Mouse (Mus musculus) hindbrain, postnatal 0 days (tissue): ENCODE measurements around the gene Dnajb14. TPM values are rescaled to one million over a fixed set of nuclear protein-coding genes. Genes with fewer than 3 reads are reported as not detected.
"Not testable (repeated sequence)": the region's sequence is repeated elsewhere in the genome, so short reads cannot be mapped to it uniquely, and the experiment has no call there.

Experiments
- ATAC-seq: fragments of 200-750 bp; cut with Nextera tagmentation; 2 replicates; pipeline ENCODE4 v1.8.0; 2017; ENCODE audit warnings: mild to moderate bottlenecking, moderate TSS enrichment, moderate library complexity
- DNase-seq: peaks from one replicate; pipeline ENCODE4 v3.0.0-alpha.2; 2015; ENCODE audit warnings: low spot score
- H3K27ac ChIP-seq: fragments of 300-500 bp; sonication (generic); 2 replicates; pipeline ENCODE4 v1.5.1; 2014; ENCODE audit warnings: mild to moderate bottlenecking
- H3K27me3 ChIP-seq: fragments of 300-500 bp; sonication (generic); 2 replicates; pipeline ENCODE4 v1.6.1; 2014; ENCODE audit warnings: low read length, mixed read lengths; ENCODE audit not compliant: insufficient read depth
- H3K36me3 ChIP-seq: fragments of 300-500 bp; sonication (generic); 2 replicates; pipeline ENCODE4 v1.6.1; 2014; ENCODE audit warnings: low read length, mixed read lengths; ENCODE audit not compliant: insufficient read depth
- H3K4me1 ChIP-seq: fragments of 300-500 bp; sonication (generic); 2 replicates; pipeline ENCODE4 v1.6.1; 2014; ENCODE audit warnings: antibody characterized with exemption, low read length, mixed read lengths; ENCODE audit not compliant: insufficient read depth
- H3K4me2 ChIP-seq: fragments of 300-500 bp; sonication (generic); 2 replicates; pipeline ENCODE4 v1.6.1; 2014; ENCODE audit warnings: low read depth, mild to moderate bottlenecking, low read length, moderate library complexity, mixed read lengths
- H3K4me3 ChIP-seq: fragments of 300-500 bp; sonication (generic); 2 replicates; pipeline ENCODE4 v1.5.1; 2014; ENCODE audit warnings: low read length
- H3K9ac ChIP-seq: fragments of 300-500 bp; sonication (generic); replicated peaks from 2 replicates; pipeline ENCODE4 v1.6.1; 2014; ENCODE audit warnings: mild to moderate bottlenecking, low read length, moderate library complexity, mixed read lengths
- H3K9me3 ChIP-seq: fragments of 300-500 bp; sonication (generic); 2 replicates; pipeline ENCODE4 v1.6.1; 2016; ENCODE audit warnings: low read length, mixed read lengths
- CTCF ChIP-seq: IDR thresholded peaks from 2 replicates; pipeline ENCODE4 v1.5.1; 2016; ENCODE audit warnings: antibody characterized with exemption, control low read depth, low read depth
- WGBS: fragments of 180-500 bp; shearing (Covaris S2); extraction: QIAGEN DNeasy Blood & Tissue Kit; methylation state at CpG from one replicate; pipeline ENCODE4 v1.1.7; 2014; 5-methylcytosine and 5-hydroxymethylcytosine counted together
- polyA plus RNA-seq: library from polyadenylated mRNA; unstranded; fragments of >200 nt; fragmentation: Nextera tagmentation; extraction: Ambion mirVana; gene quantifications from 2 replicates; pipeline ENCODE4 v1.2.1, GENCODE M21; 2015
- total RNA-seq: library from RNA; depleted of rRNA; stranded (reverse); fragments of >200 nt; gene quantifications from 2 replicates; pipeline ENCODE4 v1.2.3, GENCODE M21; 2014

Gene Dnajb14
- total and polyA plus RNA-seq, 2 experiments from 2014 or later = 19.2 to 22.5 TPM

DNA sequence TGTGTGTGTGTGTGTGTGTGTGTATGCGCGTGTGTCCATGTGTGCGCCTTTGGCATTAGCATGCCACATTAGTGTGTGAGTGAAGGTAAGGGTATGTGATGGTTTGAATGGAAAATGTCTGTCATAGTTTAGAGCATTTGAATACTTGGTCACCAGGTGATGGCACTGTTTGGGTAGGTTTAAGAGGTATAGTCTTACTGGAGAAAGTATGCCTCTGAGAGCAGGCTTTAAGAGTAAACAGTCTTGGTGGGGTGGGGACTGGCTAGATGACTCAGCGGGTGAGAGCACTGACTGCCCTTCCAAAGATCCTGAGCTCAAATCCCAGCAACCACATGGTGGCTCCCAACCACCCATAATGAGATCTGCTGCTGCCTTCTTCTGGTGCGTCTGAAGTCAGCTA is 17.8 kb upstream of the Dnajb14 start:
- H3K9me3 ChIP-seq = no peaks in the 10 kb centered on the region
- H3K4me3 ChIP-seq = no peak overlapping the region
- no peaks in the 10 kb centered on the region for H3K4me1 ChIP-seq
- no peak overlapping the region for H3K9ac ChIP-seq
- no peaks in the 10 kb centered on the region for H3K27me3 ChIP-seq
- no peak for TF ChIP-seq CTCF
- ATAC-seq = no peak
- no peak overlapping the region for H3K4me2 ChIP-seq
- whole genome bisulfite sequencing = 92% methylated on average over 5 of the region's 5 CpGs
- DNase-seq = no peak
- no peaks in the 10 kb centered on the region for H3K36me3 ChIP-seq
- no peak overlapping the region for H3K27ac ChIP-seq

DNA sequence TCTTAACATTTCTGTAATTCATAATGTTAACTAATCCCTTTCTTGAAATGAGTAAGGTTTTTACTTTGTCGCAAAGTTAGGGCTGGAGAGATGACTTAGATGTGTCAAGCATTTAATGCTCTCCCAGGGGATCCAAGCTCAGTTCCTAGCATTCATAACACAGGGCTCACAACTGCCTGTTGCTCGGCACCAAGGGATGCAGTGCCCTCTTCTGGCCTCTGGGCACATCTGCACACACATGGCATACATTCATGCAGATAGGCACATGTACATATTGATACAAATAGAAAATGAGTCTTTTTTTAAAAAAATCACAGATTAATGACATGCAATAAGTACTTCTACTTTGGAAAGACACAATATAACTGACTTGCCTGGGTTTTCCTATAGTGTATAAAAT is 16.3 kb upstream of the Dnajb14 start:
- H3K4me3 ChIP-seq = no peak overlapping the region
- DNase-seq (no peak), ATAC-seq (no peak)
- 87% methylated on average over 2 of the region's 2 CpGs for WGBS
- H3K9ac ChIP-seq = no peak overlapping the region
- no peak for TF ChIP-seq CTCF
- no peaks in the 10 kb centered on the region for H3K9me3 ChIP-seq
- H3K27me3 ChIP-seq = no peaks in the 10 kb centered on the region
- H3K4me1 ChIP-seq = no peaks in the 10 kb centered on the region
- no peaks in the 10 kb centered on the region for H3K36me3 ChIP-seq
- H3K27ac ChIP-seq = no peak overlapping the region
- H3K4me2 ChIP-seq = no peak overlapping the region

DNA sequence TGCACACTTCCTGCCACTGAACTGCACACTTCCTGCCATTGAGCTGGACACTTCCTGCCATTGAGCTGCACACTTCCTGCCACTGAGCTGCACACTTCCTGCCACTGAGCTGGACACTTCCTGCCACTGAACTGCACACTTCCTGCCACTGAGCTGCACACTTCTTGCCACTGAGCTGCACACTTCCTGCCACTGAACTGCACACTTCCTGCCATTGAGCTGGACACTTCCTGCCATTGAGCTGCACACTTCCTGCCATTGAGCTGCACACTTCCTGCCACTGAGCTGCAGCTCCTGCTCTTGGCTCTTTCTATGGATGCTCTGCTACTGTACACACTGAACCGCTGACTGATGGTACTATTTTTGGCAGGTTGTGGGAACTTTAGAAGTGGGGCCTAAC is 14.5 kb upstream of the Dnajb14 start:
- H3K4me3 ChIP-seq, H3K27ac ChIP-seq, H3K27me3 ChIP-seq, H3K4me2 ChIP-seq, H3K4me1 ChIP-seq, H3K36me3 ChIP-seq, H3K9ac ChIP-seq, DNase-seq, ATAC-seq, H3K9me3 ChIP-seq: not testable (repeated sequence)
- WGBS = 86% methylated on average over 1 of the region's 1 CpGs

DNA sequence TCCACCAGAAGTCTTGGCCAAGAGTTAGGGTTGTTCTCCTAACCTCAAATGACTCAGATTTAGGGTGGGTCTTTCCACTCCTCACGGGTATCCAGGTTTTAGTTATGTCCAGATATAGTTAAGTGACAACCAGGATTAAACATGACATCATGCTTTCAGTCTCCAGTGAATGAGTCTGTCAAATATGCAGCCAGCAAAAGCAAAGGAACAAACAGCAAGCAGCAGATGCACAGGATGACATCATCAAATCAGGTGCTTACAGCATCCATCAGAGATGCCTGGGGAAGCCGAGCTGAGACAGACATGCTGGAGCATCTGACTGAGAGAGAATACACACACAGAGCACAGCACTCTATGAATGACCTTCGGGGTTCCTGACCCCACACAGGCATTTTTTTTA is 12.1 kb upstream of the Dnajb14 start:
- Histone ChIP-seq H3K9ac (no peak overlapping the region), H3K9me3 (no peaks in the 10 kb centered on the region), H3K4me2 (no peak overlapping the region), H3K27me3 (no peaks in the 10 kb centered on the region), H3K4me1 (no peaks in the 10 kb centered on the region), H3K4me3 (no peak overlapping the region), H3K27ac (no peak overlapping the region), H3K36me3 (no peaks in the 10 kb centered on the region)
- DNase-seq (no peak), ATAC-seq (peak; percentile 56; the same call in 1 of the 2 replicates)
- 68% methylated on average over 3 of the region's 3 CpGs for WGBS
- no peak for TF ChIP-seq CTCF

DNA sequence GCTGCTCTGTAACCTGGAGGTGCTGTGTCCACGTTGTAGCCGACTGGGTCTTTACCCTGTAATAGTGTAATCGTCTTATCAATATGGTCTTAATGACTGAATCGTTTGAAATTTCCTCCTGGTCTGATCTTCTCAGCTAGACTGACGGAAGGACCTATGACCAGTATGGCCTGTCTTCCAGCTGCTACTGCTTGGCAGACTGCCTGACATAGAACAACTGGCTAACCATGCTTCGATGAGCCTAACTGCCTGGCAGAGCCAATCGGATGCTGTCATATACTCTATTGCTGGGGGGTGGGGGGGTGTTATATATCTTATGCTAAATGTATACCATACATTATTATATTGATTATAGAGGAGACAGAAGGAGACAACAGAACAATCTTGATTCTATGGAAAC is 11.4 kb upstream of the Dnajb14 start:
- Histone ChIP-seq H3K27me3 (no peaks in the 10 kb centered on the region), H3K4me3 (no peak overlapping the region), H3K4me2 (no peak overlapping the region), H3K9me3 (no peaks in the 10 kb centered on the region), H3K9ac (no peak overlapping the region), H3K27ac (no peak overlapping the region), H3K36me3 (no peaks in the 10 kb centered on the region), H3K4me1 (no peaks in the 10 kb centered on the region)
- DNase-seq (no peak), ATAC-seq (no peak)
- TF ChIP-seq CTCF = no peak
- WGBS = 71% methylated on average over 7 of the region's 7 CpGs

DNA sequence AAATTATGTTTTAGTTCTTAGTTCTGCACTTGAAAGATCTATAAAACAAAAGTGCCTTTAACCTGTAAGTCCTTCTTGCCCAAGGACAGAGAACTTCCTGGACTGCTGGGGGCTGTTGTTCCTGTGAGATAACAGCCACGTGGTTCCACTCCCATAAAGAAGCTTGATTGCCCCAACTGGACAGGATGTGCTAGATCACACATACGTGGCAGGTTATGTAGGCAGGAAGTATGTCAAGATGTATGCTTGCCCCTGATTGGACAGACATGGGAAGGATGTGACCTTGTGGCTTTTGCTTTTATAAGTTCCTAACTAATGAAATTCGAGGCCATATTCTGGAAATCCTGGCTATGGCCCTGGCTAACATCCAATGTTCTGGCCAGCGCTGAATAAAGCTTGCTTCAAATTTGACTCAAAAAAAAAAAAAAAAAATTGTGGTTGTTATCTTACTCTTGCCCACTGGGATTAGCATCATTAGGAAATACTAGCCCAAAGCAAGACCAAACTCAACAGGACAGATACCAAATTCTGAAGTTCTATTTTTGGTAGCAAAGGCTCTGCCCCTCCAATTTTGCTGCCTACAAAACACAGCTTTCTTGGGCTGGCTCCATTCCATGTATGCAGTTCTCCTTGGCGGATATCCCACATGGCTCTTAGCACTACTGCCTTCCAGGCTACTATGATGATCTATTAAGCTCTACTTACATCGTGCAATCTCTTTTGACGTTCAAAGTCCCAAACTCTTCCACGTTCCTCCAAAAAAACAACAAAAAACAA is 6.9 kb upstream of the Dnajb14 start:
- peak; percentile 17 for DNase-seq
- H3K4me3 ChIP-seq = no peak overlapping the region
- ATAC-seq = no peak
- no peaks in the 10 kb centered on the region for H3K36me3 ChIP-seq
- no peak overlapping the region for H3K9ac ChIP-seq
- H3K9me3 ChIP-seq = no peaks in the 10 kb centered on the region
- no peak overlapping the region for H3K27ac ChIP-seq
- 73% methylated on average over 8 of the region's 8 CpGs for WGBS
- H3K4me2 ChIP-seq = no peak overlapping the region
- no peak for TF ChIP-seq CTCF
- no peaks in the 10 kb centered on the region for H3K27me3 ChIP-seq
- no peaks in the 10 kb centered on the region for H3K4me1 ChIP-seq

DNA sequence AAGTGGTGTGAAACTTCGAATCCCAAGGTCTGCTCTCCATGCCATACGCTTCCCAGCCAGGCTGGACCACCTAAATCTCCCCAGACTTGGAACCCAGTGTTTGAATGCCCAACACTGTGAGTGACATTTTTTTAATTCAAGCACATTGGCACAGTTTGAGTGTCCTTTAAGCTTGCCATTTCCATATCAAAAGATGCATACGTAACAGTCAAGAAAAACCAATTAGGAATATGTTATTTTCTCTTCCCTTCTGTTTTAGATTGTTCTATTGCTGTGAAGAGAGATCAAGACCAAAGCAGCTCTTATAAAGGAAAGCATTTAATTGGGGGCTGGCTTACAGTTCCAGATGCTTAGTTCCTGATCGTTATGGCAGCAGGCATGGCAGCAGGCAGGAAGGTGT is 6.0 kb upstream of the Dnajb14 start:
- H3K27ac ChIP-seq = no peak overlapping the region
- no peak for TF ChIP-seq CTCF
- no peak overlapping the region for H3K4me2 ChIP-seq
- WGBS = 81% methylated on average over 4 of the region's 4 CpGs
- no peak overlapping the region for H3K4me3 ChIP-seq
- DNase-seq = no peak
- no peak overlapping the region for H3K9ac ChIP-seq
- no peaks in the 10 kb centered on the region for H3K36me3 ChIP-seq
- no peaks in the 10 kb centered on the region for H3K4me1 ChIP-seq
- no peak for ATAC-seq
- H3K27me3 ChIP-seq = no peaks in the 10 kb centered on the region
- H3K9me3 ChIP-seq = no peaks in the 10 kb centered on the region
